ENCODE assay signal across 2 mouse cellular contexts in the genomic region with DNA sequence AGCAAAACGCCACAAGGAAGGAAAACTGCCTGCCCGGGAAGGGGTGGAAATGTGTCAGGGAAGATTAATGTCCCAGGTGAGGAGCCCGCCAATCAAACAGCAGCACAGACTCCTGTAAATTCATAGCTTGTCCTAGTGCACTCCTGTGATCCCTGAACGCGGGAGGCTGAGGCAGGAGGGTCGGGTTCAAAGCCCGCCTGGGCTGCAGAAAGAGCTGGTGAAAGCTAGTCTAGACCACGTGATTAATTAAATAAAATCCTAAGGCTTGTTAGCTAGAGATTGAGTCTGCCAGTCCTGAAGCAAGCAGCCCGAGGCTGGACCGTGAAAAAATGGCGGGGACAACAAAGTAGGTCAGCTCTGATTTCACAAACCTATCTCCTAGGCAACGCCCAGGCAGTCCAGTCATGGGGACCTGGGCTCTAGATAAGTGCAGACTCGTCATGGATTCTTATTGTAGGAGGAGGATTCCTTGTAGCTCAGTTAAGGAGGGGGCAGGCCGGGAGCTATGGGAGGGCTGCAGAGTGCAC.
TF ChIP-seq lines count a peak whose summit lies in the region.

No protein-coding gene starts in this region.

TF ChIP-seq in CH12.LX, 34 proteins besides CTCF, POLR2A, EP300 and RAD21 (continued from another document):
- TF ChIP-seq MYC (IDR thresholded peaks at IDR 0.05; ENCODE audit: low read depth, low read length) (no peak), SMC3 (IDR thresholded peaks at IDR 0.05; ENCODE audit: low read depth, low read length) (no peak), ZMIZ1 (IDR thresholded peaks at IDR 0.05; ENCODE audit: low read depth, low read length) (no peak), KAT2A (IDR thresholded peaks at IDR 0.05; ENCODE audit: insufficient replicate concordance, low read length) (no peak), NRF1 (IDR thresholded peaks at IDR 0.05; ENCODE audit: low read depth, low read length) (no peak), MXI1 (IDR thresholded peaks at IDR 0.05; ENCODE audit: low read depth, low read length) (no peak), TCF12 (IDR thresholded peaks at IDR 0.05; ENCODE audit: low read depth, low read length) (no peak), MAZ (IDR thresholded peaks at IDR 0.05; ENCODE audit: low read depth, low read length) (no peak), JUN (IDR thresholded peaks at IDR 0.05; ENCODE audit: insufficient read depth, low read depth, low read length) (no peak)

TF ChIP-seq in ES-E14, 5 proteins besides CTCF, POLR2A, EP300 and RAD21 (continued from another document):
- TF ChIP-seq ZNF384 (IDR thresholded peaks at IDR 0.05; ENCODE audit: low read depth, low read length) (no peak), HCFC1 (IDR thresholded peaks at IDR 0.05; ENCODE audit: borderline replicate concordance, insufficient read depth, low read length) (no peak)
